Mouse (Mus musculus) heart, embryonic 15.5 days (tissue): ENCODE results near the gene Scfd2. TPM values are rescaled to one million over a fixed set of nuclear protein-coding genes. Genes with fewer than 3 reads are reported as not detected.

Source experiments
- ATAC-seq: fragments of 200-750 bp; cut with Nextera tagmentation; replicated peaks from 2 replicates; pipeline ENCODE4 v1.8.0; 2017; ENCODE audit warnings: low read depth, moderate TSS enrichment; ENCODE audit not compliant: insufficient number of reproducible peaks, insufficient read depth, low FRiP score
- H3K27ac ChIP-seq: fragments of 300-500 bp; sonication (generic); 2 replicates; pipeline ENCODE4 v1.5.1; 2015; ENCODE audit warnings: mild to moderate bottlenecking, inconsistent platforms
- H3K27me3 ChIP-seq: fragments of 300-500 bp; sonication (generic); 2 replicates; pipeline ENCODE4 v1.6.1; 2015; ENCODE audit warnings: inconsistent platforms
- H3K36me3 ChIP-seq: fragments of 300-500 bp; sonication (generic); 2 replicates; pipeline ENCODE4 v1.6.1; 2015; ENCODE audit warnings: mild to moderate bottlenecking, inconsistent platforms
- H3K4me1 ChIP-seq: fragments of 300-500 bp; sonication (generic); replicated peaks from 2 replicates; pipeline ENCODE4 v1.6.1; 2015; ENCODE audit warnings: inconsistent platforms
- H3K4me2 ChIP-seq: fragments of 300-500 bp; sonication (generic); 2 replicates; pipeline ENCODE4 v1.6.1; 2015; ENCODE audit warnings: inconsistent platforms, mild to moderate bottlenecking, moderate library complexity
- H3K4me3 ChIP-seq: fragments of 300-500 bp; sonication (generic); 2 replicates; pipeline ENCODE4 v1.5.1; 2015; ENCODE audit warnings: mild to moderate bottlenecking, inconsistent platforms
- H3K9ac ChIP-seq: fragments of 300-500 bp; sonication (generic); 2 replicates; pipeline ENCODE4 v1.6.1; 2015; ENCODE audit warnings: mild to moderate bottlenecking, inconsistent platforms
- H3K9me3 ChIP-seq: fragments of 300-500 bp; sonication (generic); replicated peaks from 2 replicates; pipeline ENCODE4 v1.6.1; 2016; ENCODE audit warnings: inconsistent platforms
- WGBS: fragments of 180-500 bp; shearing (Covaris S2); methylation state at CpG from one replicate; pipeline ENCODE4 v1.1.7; 2015; ENCODE audit warnings: mixed read lengths; 5-methylcytosine and 5-hydroxymethylcytosine counted together
- polyA plus RNA-seq: library from polyadenylated mRNA; unstranded; fragments of >200 nt; fragmentation: Nextera tagmentation; extraction: Ambion mirVana; gene quantifications from 2 replicates; pipeline ENCODE4 v1.2.1, GENCODE M21; 2015

The Scfd2 gene
- polyA plus RNA-seq, 1 experiment from 2014 or later: 12.8 TPM

DNA sequence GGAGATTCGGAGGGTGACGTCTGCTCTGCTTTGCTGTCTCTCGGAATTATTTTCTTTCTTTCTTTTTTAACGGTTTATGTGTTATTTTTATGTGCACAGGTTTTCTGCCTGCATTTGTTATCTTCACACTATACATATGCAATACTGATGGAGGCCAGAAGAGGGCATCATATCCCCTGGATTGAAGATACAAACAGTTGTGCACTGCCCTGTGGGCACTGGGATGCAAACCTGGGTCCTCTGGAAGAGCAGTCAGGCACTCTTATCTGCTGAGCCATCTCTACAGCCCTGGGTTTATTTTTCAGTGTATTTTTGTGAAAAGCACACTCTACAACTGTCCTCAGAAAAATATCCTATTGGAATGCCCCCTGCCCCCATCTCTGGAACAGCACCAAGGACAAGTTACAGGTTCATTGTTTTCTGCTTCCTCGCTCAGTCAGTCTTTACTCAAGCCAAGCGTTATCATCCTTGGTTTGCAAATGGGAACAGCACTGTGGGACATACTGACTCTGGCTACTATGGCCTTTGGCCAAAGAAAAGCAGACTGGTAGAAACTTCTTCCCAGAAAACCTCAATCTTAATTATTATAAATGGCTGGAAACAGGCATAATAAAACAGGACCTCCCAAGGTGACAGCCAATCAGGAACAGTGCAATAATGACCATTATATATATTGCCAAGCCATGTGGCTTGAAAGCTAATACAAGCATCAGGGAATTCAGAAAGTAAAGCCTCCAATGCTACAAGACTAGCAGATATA, 75.9 kb downstream of the Scfd2 start:
- no peak overlapping the region for H3K4me3 ChIP-seq
- no peak for ATAC-seq
- H3K36me3 ChIP-seq: no peaks in the 10 kb centered on the region
- H3K9ac ChIP-seq: no peak overlapping the region
- H3K27me3 ChIP-seq: no peaks in the 10 kb centered on the region
- WGBS: 80% methylated on average over 6 of the region's 6 CpGs
- H3K27ac ChIP-seq: no peak overlapping the region
- no peaks in the 10 kb centered on the region for H3K4me1 ChIP-seq
- H3K4me2 ChIP-seq: no peak overlapping the region
- H3K9me3 ChIP-seq: no peaks in the 10 kb centered on the region

DNA sequence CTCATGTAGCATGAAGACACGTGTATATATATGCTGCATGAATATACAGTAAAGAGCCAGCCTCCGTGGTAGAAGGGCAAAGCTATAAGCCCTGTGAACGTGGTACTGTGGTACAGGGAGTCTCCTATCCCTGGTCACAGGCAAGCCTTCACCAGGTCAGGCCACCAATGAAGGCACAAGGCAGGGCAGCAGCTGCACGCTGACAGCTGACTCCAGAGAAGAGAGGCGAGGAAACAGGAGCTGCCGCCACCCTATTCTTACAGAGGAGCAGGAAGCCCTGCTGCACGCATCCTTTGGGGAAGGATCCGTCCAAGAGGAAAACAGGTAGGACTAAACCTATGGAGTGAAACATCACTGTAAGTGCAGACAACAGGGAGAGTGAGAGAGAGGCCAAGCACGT, 76.5 kb downstream of the Scfd2 start:
- Histone ChIP-seq H3K4me3 (no peak overlapping the region), H3K27ac (no peak overlapping the region), H3K27me3 (no peaks in the 10 kb centered on the region), H3K9me3 (no peaks in the 10 kb centered on the region), H3K4me1 (no peaks in the 10 kb centered on the region), H3K36me3 (no peaks in the 10 kb centered on the region), H3K4me2 (no peak overlapping the region), H3K9ac (no peak overlapping the region)
- no peak for ATAC-seq
- 84% methylated on average over 9 of the region's 9 CpGs for WGBS

DNA sequence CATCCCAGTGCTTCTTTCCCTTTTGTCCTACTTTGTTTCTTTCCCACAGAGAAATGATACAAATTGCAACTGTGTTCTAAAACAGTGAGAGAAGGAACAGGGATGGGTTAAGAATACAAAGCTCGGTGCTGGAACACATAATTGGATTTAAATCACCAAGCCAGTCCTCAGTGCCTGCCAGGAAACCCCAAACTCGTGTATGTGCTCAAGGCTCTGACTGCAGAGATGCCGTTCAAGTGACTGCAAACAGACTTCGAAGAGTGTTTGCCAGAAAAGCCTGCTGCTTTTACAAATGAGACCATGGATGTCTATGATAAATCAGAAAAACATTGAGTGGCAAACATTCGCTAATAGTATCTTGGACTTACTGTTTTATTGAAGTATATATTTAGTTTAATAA, 80.6 kb downstream of the Scfd2 start:
- WGBS: 47% methylated on average over 5 of the region's 5 CpGs
- Histone ChIP-seq H3K27ac (no peak overlapping the region), H3K4me3 (no peak overlapping the region), H3K4me1 (no peaks in the 10 kb centered on the region), H3K4me2 (no peak overlapping the region), H3K36me3 (no peaks in the 10 kb centered on the region), H3K9ac (no peak overlapping the region), H3K27me3 (no peaks in the 10 kb centered on the region), H3K9me3 (no peaks in the 10 kb centered on the region)
- no peak for ATAC-seq

DNA sequence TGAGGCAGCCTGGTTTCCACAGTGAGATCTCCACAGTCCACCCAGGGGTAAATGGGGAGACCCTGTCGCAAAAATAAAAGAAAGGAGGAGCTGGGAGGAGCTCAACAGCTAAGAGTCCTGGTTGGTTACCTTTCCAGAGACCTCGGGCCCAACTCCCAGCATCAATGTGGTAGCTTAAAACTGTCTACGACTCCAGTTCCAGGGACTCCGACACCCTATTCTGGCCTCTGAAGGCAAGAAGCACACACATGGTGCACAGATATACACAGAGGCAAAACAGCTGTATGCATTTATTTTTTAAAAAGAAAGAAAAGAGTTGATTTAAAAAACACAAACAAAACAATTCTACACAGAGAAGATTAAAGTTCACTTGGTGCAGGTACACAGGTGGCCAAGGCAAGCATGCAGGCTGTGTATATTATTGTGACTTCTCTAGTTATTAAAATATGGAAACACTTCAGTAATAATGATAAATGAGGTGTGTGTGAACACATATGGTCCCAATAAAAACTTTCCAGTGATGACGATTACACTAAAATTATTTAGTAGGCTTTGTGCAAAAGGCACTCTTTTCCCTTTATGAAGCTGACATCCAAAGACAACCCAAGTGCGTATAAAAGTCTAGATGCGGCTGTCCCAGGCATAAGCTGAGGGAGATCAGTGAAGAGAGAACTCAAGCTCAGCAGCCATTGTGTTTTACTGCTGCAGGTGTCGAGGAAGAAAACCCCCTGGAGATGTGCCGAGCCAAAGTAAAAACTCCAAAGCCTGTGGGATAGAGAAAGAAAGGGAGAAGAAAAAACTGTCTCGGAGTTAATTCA, 83.8 kb downstream of the Scfd2 start:
- H3K9ac ChIP-seq: no peak overlapping the region
- no peaks in the 10 kb centered on the region for H3K9me3 ChIP-seq
- no peak for ATAC-seq
- H3K27me3 ChIP-seq: no peaks in the 10 kb centered on the region
- H3K4me1 ChIP-seq: peaks cover 4% of the 10 kb centered on the region; the same call in 1 of the 2 replicates
- 74% methylated on average over 10 of the region's 10 CpGs for WGBS
- H3K4me2 ChIP-seq: no peak overlapping the region
- H3K4me3 ChIP-seq: no peak overlapping the region
- no peaks in the 10 kb centered on the region for H3K36me3 ChIP-seq
- H3K27ac ChIP-seq: no peak overlapping the region

DNA sequence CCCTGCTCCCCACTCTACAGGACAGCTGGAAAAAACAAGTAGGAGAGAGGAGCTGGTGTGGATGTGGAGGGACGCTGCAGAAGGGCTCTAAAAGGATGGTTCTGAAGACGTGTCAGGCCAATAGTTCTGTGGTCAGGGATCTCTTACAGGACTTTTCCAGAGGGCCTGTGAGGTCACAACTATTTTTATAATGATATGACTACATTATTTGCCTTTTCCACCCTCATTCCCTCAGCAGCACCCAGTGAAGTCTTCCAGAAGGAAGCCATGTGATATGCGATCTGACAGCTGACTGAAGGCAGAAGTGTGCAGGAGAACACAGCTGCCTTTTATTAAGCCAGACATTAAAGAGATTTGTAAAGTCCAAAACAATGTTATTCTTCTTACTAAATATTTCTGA, 85.7 kb downstream of the Scfd2 start:
- peaks cover 4% of the 10 kb centered on the region; the same call in 1 of the 2 replicates for H3K4me1 ChIP-seq
- no peak overlapping the region for H3K4me2 ChIP-seq
- H3K27me3 ChIP-seq: no peaks in the 10 kb centered on the region
- no peak overlapping the region for H3K4me3 ChIP-seq
- 48% methylated on average over 3 of the region's 3 CpGs for WGBS
- H3K9ac ChIP-seq: no peak overlapping the region
- no peaks in the 10 kb centered on the region for H3K9me3 ChIP-seq
- no peaks in the 10 kb centered on the region for H3K36me3 ChIP-seq
- no peak overlapping the region for H3K27ac ChIP-seq
- ATAC-seq: no peak

DNA sequence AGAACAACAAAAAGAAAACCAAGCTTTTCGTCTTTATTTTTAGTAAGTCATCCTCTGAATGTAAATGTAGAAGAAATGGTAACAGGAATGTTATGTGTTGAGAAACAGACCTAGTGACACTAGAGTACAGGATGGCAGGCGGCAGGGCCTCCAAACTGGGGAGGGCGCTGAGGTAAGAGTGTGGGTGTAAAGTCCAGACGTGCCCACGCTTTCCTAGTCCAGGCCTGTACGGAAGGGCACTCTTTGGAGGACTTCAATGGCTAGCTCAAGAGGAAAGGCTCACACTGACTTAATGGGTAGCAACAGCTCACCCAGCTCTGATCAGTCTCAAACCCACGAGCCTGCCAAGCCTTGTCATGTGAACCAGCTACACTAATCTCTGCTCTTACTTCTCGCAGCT, 93.2 kb downstream of the Scfd2 start:
- Histone ChIP-seq H3K9ac (no peak overlapping the region), H3K4me3 (no peak overlapping the region), H3K9me3 (no peaks in the 10 kb centered on the region), H3K27me3 (no peaks in the 10 kb centered on the region), H3K4me1 (no peaks in the 10 kb centered on the region), H3K36me3 (no peaks in the 10 kb centered on the region; the same call in 1 of the 2 replicates), H3K4me2 (no peak overlapping the region), H3K27ac (no peak overlapping the region)
- 67% methylated on average over 8 of the region's 8 CpGs for WGBS
- no peak for ATAC-seq

DNA sequence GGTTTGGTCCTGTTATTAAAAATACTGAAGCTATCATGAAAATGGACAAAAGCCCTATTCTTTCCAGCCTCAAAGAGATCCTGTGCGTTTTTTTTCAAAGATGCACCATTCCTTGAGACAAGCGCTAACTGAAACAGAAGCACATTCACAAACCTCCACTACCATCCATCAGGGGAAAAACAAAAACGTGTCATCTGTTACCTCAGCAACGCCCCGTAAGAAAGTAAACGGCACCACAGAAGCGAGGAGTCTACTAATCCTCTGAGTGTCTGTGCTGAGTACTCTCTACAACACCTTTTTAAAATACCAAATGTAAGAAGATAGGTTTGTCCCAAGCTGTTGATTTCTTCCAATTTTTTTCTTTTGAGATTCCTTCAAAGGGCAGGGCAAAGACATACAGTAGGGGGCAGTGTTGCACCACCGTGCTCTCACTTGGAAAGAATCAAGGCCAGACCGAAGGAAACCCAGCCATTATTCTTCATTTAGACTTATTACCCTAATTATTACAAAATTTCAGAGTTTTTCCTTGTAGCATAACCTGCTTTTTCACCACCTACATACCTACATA, 97.9 kb downstream of the Scfd2 start:
- no peaks in the 10 kb centered on the region for H3K4me1 ChIP-seq
- 31% methylated on average over 9 of the region's 9 CpGs for WGBS
- H3K4me3 ChIP-seq: no peak overlapping the region
- H3K4me2 ChIP-seq: no peak overlapping the region; the same call in 1 of the 2 replicates
- no peak overlapping the region for H3K27ac ChIP-seq
- H3K9me3 ChIP-seq: no peaks in the 10 kb centered on the region
- ATAC-seq: no peak
- no peaks in the 10 kb centered on the region; the same call in 1 of the 2 replicates for H3K36me3 ChIP-seq
- no peak overlapping the region for H3K9ac ChIP-seq
- no peaks in the 10 kb centered on the region for H3K27me3 ChIP-seq

DNA sequence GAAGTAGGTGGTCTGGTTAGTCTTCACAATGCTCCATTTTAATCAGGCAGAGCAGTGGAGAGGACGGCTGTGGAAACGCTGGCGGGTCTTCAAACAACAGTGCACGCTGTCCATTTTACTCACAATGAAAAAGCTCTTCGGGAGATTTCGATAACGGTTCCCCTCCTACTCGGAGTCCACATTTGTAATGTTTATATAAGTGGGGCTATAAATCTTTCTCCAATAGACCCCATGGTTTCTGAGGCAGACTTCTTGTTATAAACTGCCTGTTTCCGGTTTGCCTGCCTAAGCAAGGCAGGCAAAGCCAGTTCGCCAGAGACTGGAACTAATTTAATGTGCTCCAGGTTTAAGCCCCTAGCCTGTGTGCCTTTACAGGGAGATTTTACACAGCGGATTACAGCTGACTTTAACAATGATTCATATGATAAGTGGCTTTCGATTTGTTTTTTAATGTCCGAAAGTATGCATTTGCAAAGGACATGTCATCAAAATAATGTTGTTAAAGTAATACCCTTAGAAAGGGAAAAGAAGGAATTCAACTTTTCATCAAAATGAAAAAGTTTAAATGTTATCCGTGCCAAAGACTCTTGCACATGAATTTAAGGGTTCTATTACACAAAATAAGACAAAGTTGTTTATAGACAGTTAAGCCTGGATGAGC, 98.5 kb downstream of the Scfd2 start:
- WGBS: 53% methylated on average over 14 of the region's 14 CpGs
- Histone ChIP-seq H3K4me3 (no peak overlapping the region), H3K36me3 (no peaks in the 10 kb centered on the region; the same call in 1 of the 2 replicates), H3K4me1 (no peaks in the 10 kb centered on the region), H3K27ac (no peak overlapping the region), H3K9ac (no peak overlapping the region), H3K4me2 (peak overlapping the region; percentile 31; the same call in 1 of the 2 replicates), H3K9me3 (no peaks in the 10 kb centered on the region), H3K27me3 (no peaks in the 10 kb centered on the region)
- ATAC-seq: no peak

DNA sequence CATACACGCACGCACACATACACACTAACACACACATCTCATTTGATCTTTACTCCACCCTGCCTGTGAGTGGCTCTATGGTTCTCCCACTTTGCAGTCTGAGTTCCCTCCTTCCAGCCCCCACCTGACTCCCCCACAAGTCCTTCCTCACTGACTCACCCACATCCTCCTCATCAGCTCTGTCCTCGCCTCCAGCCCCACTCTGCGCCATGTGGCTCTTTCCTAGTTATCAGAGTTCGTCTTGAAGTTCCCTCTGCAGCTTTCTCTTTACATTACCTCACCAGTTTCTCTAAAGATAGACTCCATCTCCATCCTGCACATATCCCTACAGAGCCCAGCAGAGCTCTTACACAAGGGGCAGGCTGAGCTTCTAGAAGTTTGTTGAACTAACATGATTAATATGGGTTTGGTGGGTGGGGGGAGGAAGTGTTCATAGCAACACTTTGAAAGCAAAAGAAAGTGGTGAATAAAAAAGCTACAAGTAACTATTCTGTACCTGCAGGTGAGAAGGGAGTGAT, 110.9 kb downstream of the Scfd2 start:
- 52% methylated on average over 5 of the region's 5 CpGs for WGBS
- Histone ChIP-seq H3K4me1 (0 out of 2 replicates have a peak, but pooled peaks cover 4% of the 10 kb centered on the region), H3K9me3 (no peaks in the 10 kb centered on the region), H3K27me3 (no peaks in the 10 kb centered on the region), H3K36me3 (no peaks in the 10 kb centered on the region), H3K27ac (no peak overlapping the region), H3K9ac (no peak overlapping the region), H3K4me2 (no peak overlapping the region), H3K4me3 (no peak overlapping the region)
- ATAC-seq: no peak

DNA sequence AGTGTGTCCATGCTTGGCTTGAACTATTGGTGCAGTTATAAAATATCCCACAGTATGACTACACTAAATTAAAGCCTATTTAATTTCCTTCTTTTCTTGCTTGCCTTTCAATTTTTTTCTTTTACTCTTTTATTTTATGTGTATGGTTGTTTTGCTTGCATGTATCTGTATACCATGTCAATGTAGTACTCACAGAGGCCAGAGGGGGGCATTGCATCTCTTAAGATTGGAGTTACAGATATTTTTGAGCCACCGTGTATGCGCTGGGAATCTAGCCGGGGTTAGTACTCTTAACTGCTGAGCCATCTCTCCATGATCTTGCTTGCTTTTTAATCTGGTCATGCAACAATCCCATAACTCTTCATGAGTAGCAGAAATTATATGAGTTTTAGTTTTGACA, 119.0 kb downstream of the Scfd2 start:
- H3K27ac ChIP-seq: no peak overlapping the region
- H3K4me2 ChIP-seq: no peak overlapping the region
- H3K36me3 ChIP-seq: no peaks in the 10 kb centered on the region
- H3K4me1 ChIP-seq: no peaks in the 10 kb centered on the region
- WGBS: 91% methylated on average over 3 of the region's 3 CpGs
- H3K9ac ChIP-seq: no peak overlapping the region
- no peaks in the 10 kb centered on the region for H3K27me3 ChIP-seq
- H3K4me3 ChIP-seq: no peak overlapping the region
- ATAC-seq: no peak
- no peaks in the 10 kb centered on the region for H3K9me3 ChIP-seq

DNA sequence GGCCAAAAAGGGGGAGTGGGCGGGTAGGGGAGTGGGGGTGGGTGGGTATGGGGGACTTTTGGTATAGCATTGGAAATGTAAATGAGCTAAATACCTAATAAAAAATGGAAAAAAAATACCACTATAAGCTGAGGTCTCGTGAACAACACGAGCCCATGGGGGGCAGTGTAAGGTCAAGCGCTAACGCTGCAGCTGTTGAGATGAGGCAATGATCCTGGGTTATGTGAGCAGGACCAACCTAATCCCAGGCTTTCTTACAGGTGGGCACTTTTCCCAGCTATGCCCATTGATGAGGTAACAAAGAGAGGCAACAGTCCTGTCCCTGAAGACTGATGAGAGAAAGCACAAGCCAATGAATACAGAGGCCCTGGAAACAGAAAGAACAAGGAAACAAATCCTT, 126.7 kb downstream of the Scfd2 start:
- H3K36me3 ChIP-seq: no peaks in the 10 kb centered on the region
- no peaks in the 10 kb centered on the region for H3K27me3 ChIP-seq
- ATAC-seq: no peak
- no peak overlapping the region for H3K27ac ChIP-seq
- H3K4me3 ChIP-seq: no peak overlapping the region
- H3K4me2 ChIP-seq: no peak overlapping the region
- WGBS: 85% methylated on average over 4 of the region's 5 CpGs
- peaks cover 4% of the 10 kb centered on the region for H3K4me1 ChIP-seq
- H3K9ac ChIP-seq: no peak overlapping the region
- no peaks in the 10 kb centered on the region for H3K9me3 ChIP-seq
